Mouse (Mus musculus): Measurements from ENCODE around the gene Zfp456.
"Not testable (repeated sequence)": the region's sequence is repeated elsewhere in the genome, so short reads cannot be mapped to it uniquely, and the experiment has no call there.

Zfp456 gene

DNA sequence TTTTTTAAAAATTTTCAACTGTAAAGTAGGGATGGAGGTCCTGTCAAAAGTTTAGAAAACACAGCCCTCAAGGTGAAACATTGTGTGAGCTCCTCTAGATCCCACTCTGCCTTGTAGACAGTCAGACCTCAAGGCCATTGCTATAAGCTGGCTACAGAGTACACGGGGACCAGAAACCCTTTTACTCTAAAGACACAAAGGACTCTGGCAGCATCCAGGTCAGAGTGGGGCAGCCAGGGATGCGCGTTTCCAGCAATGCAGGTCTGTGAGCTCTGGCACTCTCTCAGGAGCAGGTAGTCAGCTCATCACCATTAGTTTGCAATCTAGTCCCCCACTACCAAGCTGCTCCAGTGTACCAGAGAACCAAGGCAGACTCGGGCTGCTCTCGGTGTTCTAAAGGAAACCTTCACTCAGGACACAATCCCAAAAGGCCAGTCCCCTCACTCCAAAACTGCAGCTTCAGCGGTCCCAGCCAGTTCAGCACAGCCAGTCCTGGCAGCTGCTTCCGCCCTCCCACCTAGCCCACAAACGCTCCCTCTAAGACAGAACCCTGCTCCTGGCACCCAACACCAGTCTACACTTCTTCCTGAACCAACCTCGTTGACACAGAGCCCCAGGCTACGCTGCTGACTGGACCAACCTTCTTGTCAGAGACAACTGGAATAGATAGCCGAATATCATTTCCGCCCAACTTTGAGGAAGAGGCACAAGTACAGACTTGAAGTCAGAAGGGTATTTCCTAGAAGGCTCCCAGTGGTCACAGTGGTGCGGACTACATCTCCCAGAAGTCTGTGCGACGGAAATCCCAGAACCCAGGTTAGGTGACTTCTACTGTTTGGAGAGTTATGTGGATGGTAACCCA lies at the start of gene Zfp456, which contains the start of gene Gm28041:
Gene Zfp456, minus strand, starts transcription at position 761 of the 862 bp plus-strand sequence.
Gene Gm28041, minus strand, starts transcription at position 684 of the 862 bp plus-strand sequence.
- peak; percentile 82 for DNase-seq

DNA sequence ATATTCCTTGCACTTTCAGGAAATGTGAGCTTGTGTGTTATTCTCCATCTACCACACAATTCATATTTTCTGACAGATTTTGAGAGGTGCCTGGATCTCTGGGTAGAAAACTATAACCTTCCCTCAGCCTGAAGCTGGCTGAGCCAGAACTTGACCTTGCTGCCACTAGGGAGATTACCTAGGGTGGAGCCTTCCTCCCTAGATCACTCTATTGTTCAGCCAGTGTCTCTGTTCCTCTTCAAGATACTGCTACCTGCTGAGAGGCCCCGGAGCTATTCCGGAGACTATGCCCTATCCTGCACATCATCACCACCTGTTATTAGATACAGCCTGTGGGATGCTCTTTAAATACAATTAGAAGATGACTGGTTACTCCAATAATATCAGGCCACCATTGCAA lies 46.9 kb upstream of the Zfp456 start:
- not testable (repeated sequence) for DNase-seq

DNA sequence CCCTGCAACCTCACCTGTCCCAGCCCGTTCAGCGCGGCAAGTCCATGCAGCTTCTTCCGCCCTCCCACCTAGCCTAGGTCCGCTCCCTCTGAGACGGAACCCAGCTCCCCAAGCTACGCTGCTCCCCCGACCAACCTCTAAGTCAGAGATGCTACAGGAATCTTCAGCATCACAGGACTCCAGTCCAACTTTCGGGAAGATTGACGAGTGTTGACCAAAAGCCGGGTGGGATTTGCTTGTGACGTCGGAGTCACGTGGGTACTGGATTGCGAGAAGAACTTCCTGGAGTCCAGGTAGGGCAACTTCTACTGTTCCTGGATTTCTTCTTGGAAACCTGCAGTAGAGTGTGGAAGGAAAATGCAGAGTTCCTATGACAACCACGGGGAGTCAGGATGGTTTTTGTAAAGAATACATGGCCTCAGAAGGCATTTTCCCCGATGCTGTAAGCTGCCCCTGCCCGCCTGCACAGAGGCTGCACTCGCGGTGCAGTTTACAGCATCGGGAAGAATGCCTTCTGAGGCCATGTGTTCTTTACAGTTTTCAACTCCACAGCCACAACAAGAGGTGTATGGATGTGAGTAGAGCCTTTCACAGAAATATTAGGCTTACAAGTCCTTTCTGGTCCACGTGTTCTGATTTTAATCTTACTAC lies 45.7 kb upstream of the Zfp456 start, which contains the start of gene Zfp459:
Gene Zfp459, minus strand, starts transcription at position 212 of the 651 bp plus-strand sequence.
- DNase-seq, result peak; percentile 55

DNA sequence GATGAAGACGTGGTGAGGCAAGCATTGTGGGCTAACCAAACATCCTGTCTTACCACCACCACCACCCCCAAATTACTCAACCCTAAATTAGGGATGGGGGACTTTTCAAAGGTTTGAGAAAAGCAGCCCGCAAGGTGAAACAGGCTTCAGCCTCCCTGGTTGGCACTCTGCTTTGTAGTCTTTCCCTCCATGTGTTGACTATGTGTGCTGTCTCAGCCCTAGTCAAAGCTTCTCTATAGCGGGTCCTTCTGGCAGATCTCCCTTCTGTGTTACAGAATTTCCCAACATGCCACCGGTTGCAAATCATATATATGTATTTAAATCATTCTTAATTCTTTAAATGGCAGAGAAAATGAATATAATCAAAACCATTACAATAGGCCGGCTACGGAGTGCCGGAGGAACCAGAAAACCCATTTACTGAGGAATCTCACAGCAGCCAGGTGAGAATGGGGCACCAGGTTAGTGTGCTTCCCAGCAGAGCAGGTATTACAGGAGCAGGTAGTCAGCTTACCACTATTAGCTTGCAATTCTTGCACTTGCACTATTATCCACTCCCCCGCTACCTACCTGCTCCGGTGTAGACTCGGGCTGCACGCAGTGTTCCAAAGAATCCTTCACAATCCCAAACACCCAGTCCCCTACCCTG lies 45.1 kb upstream of the Zfp456 start:
- no peak for DNase-seq

DNA sequence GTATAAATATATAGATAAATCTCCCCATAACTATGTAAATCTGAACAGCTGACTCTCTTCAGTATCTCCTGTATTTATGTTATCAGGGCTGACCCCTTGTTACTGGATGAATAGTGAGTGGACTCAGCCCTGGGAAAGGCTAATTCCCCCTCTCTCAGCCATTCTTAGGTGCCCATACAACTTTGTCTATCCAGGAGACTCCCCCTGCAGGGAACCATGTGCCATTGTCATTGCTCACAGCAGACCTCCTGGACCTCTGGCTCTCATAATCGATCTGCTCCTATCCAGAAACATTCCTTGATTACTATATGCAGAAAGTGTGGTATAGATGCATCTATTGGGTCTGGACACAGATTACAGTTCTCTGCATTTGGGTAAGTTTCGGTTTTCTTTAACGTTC lies 41.2 kb upstream of the Zfp456 start:
- no peak for DNase-seq

DNA sequence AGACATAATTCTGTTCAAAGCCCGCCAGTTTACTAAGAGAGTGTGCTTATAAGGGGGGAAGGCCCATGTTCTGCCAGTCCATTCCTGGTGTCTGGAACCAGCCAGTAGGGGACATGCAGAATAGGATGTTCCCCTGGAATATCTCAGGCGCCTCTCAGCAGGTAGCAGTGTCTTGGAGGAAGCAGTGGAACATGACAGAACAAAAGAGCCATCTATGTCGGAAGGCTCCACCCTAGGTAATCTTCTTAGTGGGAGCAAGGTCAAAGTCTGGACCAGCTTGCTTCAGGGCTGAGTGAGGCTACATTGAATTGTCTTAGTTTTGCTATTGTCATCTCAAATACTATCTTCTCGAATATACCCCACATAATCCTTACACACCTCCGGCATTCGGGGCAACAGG lies 40.1 kb upstream of the Zfp456 start:
- DNase-seq, result no peak

DNA sequence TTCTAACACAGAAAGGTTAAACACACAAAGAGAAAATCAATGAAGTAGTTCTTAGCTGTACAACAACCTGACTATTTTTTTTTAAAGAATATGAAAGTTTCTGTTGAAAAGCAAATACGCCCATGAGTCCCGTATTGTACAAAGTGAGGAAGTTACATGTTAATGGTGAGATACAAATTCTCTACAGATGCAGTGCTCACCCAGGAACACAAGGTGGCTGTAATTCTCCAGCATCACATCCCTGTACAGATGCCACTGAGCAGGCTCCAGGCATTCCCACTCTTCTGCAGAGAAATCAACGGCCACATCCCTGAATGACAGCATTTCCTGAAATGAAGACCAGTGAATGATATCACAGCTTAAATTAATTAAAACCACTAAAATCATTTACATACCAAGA lies 38.0 kb upstream of the Zfp456 start:
- DNase-seq, result not testable (repeated sequence)

DNA sequence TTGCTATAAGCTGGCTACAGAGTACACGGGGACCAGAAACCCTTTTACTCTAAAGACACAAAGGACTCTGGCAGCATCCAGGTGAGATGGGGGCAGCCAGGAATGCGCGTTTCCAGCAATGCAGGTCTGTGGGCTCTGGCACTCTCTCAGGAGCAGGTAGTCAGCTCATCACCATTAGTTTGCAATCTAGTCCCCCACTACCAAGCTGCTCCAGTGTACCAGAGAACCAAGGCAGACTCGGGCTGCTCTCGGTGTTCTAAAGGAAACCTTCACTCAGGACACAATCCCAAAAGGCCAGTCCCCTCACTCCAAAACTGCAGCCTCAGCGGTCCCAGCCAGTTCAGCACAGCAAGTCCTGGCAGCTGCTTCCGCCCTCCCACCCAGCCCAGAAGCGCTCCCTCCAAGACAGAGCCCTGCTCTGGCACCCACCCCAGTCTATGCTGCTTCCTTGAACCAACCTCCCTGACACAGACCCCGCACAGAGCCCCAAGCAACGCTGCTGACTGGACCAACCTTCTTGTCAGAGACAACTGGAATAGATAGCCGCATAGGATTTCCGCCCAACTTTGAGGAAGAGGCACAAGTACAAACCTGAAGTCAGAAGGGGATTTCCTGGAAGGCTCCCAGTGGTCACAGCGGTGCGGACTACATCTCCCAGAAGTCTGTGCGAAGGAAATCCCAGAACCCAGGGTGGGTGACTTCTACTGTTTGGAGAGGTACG lies 23.7 kb upstream of the Zfp456 start, which contains the start of gene Zfp429:
Gene Zfp429, minus strand, starts transcription at position 637 of the 721 bp plus-strand sequence.
- DNase-seq, result peak; percentile 78

DNA sequence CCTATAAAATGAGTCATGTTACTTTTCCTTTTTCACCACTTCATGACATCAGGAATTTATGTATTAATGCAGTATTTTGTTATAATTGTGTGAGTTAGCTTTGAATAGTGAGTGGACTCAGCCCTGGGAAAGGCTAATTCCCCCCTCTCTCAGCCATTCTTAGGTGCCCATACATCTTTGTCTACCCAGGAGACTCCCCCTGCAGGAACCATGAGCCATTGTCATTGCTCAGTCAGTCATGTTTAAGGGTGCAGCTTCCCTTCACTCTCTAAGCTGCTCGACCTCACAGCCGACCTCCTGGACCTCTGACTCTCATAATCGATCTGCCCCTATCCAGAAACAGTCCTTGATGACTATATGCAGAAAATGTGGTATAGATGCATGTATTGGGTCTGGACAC lies 645 bp upstream of the Zfp456 start:
- DNase-seq, result not testable (repeated sequence)

DNA sequence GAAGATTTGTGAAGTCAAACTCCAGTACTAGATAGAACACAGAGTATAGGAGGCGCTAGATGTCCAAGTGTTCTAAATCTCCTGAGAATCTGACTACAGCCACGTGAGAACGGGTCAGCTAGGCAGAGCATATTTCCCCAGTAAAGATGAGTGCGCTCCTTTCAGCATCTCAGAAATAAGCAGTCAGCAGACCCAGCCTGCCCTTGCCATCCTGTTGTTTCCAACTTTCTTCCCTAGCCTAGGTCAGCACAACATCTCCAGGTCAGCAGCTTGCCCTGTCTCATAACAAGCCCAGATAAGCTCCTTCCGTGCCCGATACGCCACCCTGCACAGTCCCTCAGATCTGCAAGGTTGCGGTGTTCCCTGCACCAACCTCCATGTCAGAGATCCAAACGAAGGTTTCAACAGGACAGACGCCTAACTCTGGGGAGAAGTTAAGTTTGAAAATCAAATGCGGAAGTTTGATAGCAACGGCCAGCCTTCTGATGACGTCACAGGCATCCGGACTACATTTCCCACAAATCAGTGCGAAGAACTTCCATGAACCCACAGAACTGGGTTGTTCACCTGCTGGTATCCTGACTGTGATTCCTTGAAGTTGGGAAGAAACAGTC lies 15.4 kb downstream of the Zfp456 start, which contains the start of the genes Gm28044 and Zfp953:
Gene Gm28044, minus strand, starts transcription at position 406 of the 614 bp plus-strand sequence.
Gene Zfp953, minus strand, starts transcription at position 475 of the 614 bp plus-strand sequence.
- DNase-seq, result peak; percentile 89

DNA sequence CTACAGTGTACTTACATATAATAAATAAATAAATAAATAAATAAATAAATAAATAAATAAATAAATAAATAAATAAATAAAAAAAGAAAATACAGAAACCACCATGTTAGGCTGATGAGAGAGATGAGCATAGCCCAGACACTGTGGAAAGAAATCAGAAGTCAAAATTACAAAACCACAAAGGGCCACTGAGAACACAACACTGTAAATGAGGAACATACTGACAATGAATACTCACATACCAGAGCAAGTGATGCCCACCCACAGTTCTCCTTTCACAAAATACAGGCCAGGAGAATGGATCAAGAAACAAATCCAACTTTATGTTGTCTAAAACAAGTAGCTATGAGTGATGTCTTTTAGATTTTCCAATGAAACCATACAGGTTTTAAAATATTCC lies 23.8 kb downstream of the Zfp456 start:
- DNase-seq, result no peak

DNA sequence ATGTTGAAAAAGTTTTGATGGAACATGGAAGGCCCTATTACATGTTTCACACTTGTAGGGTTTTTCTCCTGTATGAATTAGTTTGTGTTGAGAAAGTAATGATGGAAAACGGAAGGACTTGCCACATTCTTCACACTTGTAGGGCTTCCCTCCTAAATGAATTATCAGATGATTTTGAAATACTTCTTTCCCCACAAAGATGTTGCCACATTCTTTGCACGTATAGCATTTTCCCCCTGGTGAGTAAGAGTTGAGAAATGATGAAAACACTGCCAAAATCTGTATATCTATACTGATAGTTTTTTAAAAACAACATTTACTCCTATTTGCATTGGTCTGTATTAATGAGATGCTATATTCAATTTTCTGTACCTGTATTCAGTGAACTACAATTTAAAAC lies 32.2 kb downstream of the Zfp456 start:
- DNase-seq, result no peak

DNA sequence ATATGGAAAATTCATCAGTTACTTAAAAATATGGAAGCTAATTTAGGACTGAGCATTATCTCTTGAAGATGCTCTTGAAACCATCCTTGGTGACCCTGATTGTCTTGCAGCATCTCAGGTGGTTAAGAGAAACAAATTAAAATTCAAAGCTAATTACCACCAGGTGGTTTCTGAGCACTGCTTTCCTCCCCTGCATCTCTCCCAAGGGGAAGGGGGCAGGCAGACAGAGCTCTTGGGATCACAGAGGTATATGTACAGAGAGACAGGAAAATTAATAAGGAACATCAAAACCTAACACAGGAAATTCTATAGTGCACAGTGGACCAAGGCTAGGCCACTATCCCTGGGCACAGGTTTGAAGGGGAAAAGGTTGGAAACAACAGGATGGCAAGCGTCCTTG lies 42.7 kb downstream of the Zfp456 start:
- peak; percentile 6 for DNase-seq

DNA sequence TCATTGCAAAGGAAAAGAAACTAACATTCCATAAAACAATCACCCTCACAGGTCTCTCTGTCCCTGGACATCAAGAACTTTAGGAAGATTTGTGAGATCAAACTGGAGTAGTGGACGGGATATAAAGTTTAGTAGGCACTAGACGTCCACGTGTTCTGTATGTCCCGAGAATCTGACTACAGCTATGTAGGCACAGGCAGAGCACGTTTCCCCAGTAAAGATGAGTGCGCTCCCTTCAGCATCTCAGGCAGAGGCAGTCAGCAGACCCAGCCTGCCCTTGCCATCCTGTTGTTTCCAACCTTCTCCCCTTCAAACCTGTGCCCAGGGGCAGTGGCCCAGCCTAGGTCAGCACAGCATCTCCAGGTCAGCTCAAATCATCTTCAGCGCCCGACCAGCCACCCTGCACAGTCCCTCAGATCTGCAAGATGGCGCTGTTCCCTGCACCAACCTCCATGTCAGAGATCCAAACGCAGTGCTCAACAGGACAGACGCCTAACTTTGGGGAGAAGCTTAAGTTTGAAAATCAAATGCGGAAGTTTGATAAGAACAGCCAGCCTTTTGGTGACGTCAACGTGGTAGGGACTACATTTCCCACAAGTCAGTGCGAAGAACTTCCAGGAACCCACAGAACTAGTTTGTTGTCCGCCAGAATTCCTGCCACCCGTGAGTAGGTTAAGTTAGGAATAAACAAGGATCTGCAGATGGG lies 43.4 kb downstream of the Zfp456 start, which contains the start of gene Zfp595:
Gene Zfp595, minus strand, starts transcription at position 552 of the 706 bp plus-strand sequence.
- peak; percentile 84 for DNase-seq

All from thymus, postnatal 14 days (tissue).